In the genomic region with DNA sequence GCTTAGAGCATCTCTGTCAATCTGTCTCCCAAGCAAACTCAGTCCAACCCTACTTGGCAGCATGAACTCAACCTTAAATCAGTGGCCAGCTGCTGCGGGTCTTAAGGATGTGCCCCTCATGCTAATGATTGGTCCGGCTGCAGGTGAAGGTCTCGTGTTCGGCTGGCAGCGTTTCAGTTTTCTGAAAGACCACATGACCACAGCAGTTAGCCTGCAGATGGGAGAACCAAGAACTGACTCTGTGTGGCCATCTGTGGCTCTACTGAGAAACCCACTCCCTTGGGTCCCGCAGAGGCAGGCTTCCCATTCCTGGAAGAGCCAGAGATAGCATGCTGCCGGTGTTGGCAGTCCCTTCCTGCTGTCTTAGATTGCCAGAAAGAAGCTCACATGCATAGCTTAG, we compare ENCODE assay signal across 17 mouse cellular contexts.
DNase-seq lines count a peak whose midpoint lies in the region; ATAC-seq lines count a peak whose summit lies in the region.
"Had no signal": no experiment of that assay in that cellular context is flagged by ENCODE, and none has a peak within 500 bp of the region (broad histone marks: within the 10 kb centered on the region; RNA-seq: fewer than 3 reads in every experiment).

No protein-coding gene starts in this region.

- DNase-seq in cerebellum, postnatal 14 days: peak; percentile 85 to 86
- DNase-seq in heart, postnatal 4 days: peak; percentile 17
- no peak for DNase-seq in heart, postnatal 36 days
- peak; percentile 88 for DNase-seq in left cerebral cortex, postnatal 4 days
- DNase-seq in left cerebral cortex, adult 9 months (ENCODE audit: low spot score in 2 of 2): no peak
- DNase-seq in cerebellum, postnatal 36 days: peak; percentile 4 to 9
- DNase-seq: adrenal gland, postnatal 36 days; heart, postnatal 10 days; kidney, postnatal 36 days; lung, postnatal 4 days; retina, postnatal 1 day; right cerebral cortex, postnatal 4 days; thymus, postnatal 14 days had no signal

- intact Hi-C loops in heart, postnatal 36 days (cut with DNase I): loop anchor here (10.0 kb wide), 1 partner anchor 339 kb away; no protein-coding TSS in a partner anchor
- intact Hi-C loops in left cerebral cortex, postnatal 4 days (cut with DNase I): no loop called here

- no peak for ATAC-seq in cerebellum, adult (ENCODE audit: insufficient number of reproducible peaks, low FRiP score, low TSS enrichment)
- ATAC-seq: intestine, postnatal 0 days; midbrain, embryonic 15.5 days; Patski had no signal

Comparison
In these comparisons a context has a peak if more than half of its experiments do, and no peak if none do; other contexts are left out.
1. DNase-seq: peak in cerebellum, postnatal 14 days (2 of 2), heart, postnatal 4 days (single experiment), left cerebral cortex, postnatal 4 days (single experiment) and cerebellum, postnatal 36 days (2 of 2); none in heart, postnatal 36 days (0 of 2) and left cerebral cortex, adult 9 months (0 of 2).